Comparison of ENCODE assay signal across 7 mouse cellular contexts in genomic region chr10:78575690-78576089, GRCm38 (mm10). TPM values are rescaled to one million over a fixed set of nuclear protein-coding genes. Genes with fewer than 3 reads are reported as not detected.
DNase-seq lines count a peak whose midpoint lies in the region; ATAC-seq and TF ChIP-seq lines count a peak whose summit lies in the region.

No protein-coding gene starts in this region.

- H3K4me1 ChIP-seq in E14TG2a.4 (replicated peaks; ENCODE audit: low read depth, low read length): peaks cover 19% of the 10 kb centered on the region
- H3K4me1 ChIP-seq in embryonic facial prominence, embryonic 12.5 days: peaks cover 7% of the 10 kb centered on the region; the same call in 1 of the 2 replicates
- H3K4me1 ChIP-seq in hindbrain, embryonic 16.5 days (ENCODE audit: control insufficient read depth, insufficient read depth, low read depth, low read length): peaks cover 10% of the 10 kb centered on the region
- H3K4me1 ChIP-seq in midbrain, embryonic 12.5 days: peaks cover 7% of the 10 kb centered on the region; the same call in 1 of the 2 replicates

- H3K9me3 ChIP-seq in E14TG2a.4 (ENCODE audit: low read length): no peaks in the 10 kb centered on the region
- no peaks in the 10 kb centered on the region for H3K9me3 ChIP-seq in embryonic facial prominence, embryonic 12.5 days
- H3K9me3 ChIP-seq in hindbrain, embryonic 16.5 days (ENCODE audit: control insufficient read depth, low read length): no peaks in the 10 kb centered on the region
- no peaks in the 10 kb centered on the region for H3K9me3 ChIP-seq in midbrain, embryonic 12.5 days

- peak; percentile 62 for DNase-seq in Muller cell, postnatal 12 days (ENCODE audit: inconsistent ontology term)
- peak; percentile 24 to 42 for DNase-seq in layer of hippocampus, postnatal 14 days (ENCODE audit: low spot score in 2 of 2)

- no peak overlapping the region for H3K27ac ChIP-seq in embryonic facial prominence, embryonic 12.5 days
- H3K27ac ChIP-seq in hindbrain, embryonic 16.5 days (ENCODE audit: low read depth, low read length): peak overlapping the region; percentile 89; the same call in 1 of the 2 replicates
- no peak overlapping the region for H3K27ac ChIP-seq in midbrain, embryonic 12.5 days (replicated peaks)

- no peak for TF ChIP-seq CTCF in E14TG2a.4 (conservative IDR thresholded peaks at IDR 0.05; ENCODE audit: low read length)

- no peak overlapping the region for H3K9ac ChIP-seq in embryonic facial prominence, embryonic 12.5 days
- H3K9ac ChIP-seq in hindbrain, embryonic 16.5 days (ENCODE audit: low read depth, low read length): no peak overlapping the region
- H3K9ac ChIP-seq in midbrain, embryonic 12.5 days (replicated peaks): no peak overlapping the region

- peak overlapping the region; percentile 86; the same call in 1 of the 2 replicates for H3K4me3 ChIP-seq in E14TG2a.4 (replicated peaks; ENCODE audit: low read length)
- H3K4me3 ChIP-seq in embryonic facial prominence, embryonic 12.5 days: no peak overlapping the region
- no peak overlapping the region; the same call in 1 of the 2 replicates for H3K4me3 ChIP-seq in hindbrain, embryonic 16.5 days (ENCODE audit: low read length)
- peak overlapping the region; percentile 64; the same call in 1 of the 2 replicates for H3K4me3 ChIP-seq in midbrain, embryonic 12.5 days

- WGBS in embryonic facial prominence, embryonic 12.5 days: 88% methylated on average over 2 of the region's 2 CpGs
- WGBS in hindbrain, embryonic 16.5 days: 47% methylated on average over 2 of the region's 2 CpGs
- 93% methylated on average over 2 of the region's 2 CpGs for WGBS in midbrain, embryonic 12.5 days

- peaks cover 42% of the 10 kb centered on the region for H3K36me3 ChIP-seq in E14TG2a.4 (ENCODE audit: insufficient read depth, low read length)
- H3K36me3 ChIP-seq in embryonic facial prominence, embryonic 12.5 days: peaks cover 37% of the 10 kb centered on the region
- H3K36me3 ChIP-seq in hindbrain, embryonic 16.5 days (ENCODE audit: control insufficient read depth, insufficient read depth, low read length): peaks cover 18% of the 10 kb centered on the region
- peaks cover 30% of the 10 kb centered on the region; the same call in 1 of the 2 replicates for H3K36me3 ChIP-seq in midbrain, embryonic 12.5 days

- H3K27me3 ChIP-seq in E14TG2a.4 (ENCODE audit: insufficient read depth, low read length): no peaks in the 10 kb centered on the region
- H3K27me3 ChIP-seq in embryonic facial prominence, embryonic 12.5 days: no peaks in the 10 kb centered on the region
- no peaks in the 10 kb centered on the region for H3K27me3 ChIP-seq in hindbrain, embryonic 16.5 days (replicated peaks; ENCODE audit: control insufficient read depth, insufficient read depth, low read length)
- H3K27me3 ChIP-seq in midbrain, embryonic 12.5 days: no peaks in the 10 kb centered on the region

- peak overlapping the region; percentile 73 for H3K4me2 ChIP-seq in embryonic facial prominence, embryonic 12.5 days (replicated peaks)
- H3K4me2 ChIP-seq in hindbrain, embryonic 16.5 days (ENCODE audit: low read length): peak overlapping the region; percentile 88
- peak overlapping the region; percentile 73 for H3K4me2 ChIP-seq in midbrain, embryonic 12.5 days (replicated peaks)

- no peak for ATAC-seq in embryonic facial prominence, embryonic 12.5 days (ENCODE audit: insufficient number of reproducible peaks, insufficient read depth, low FRiP score, low TSS enrichment)
- ATAC-seq in hindbrain, embryonic 16.5 days: peak; percentile 12; the same call in 1 of the 2 replicates
- ATAC-seq in midbrain, embryonic 12.5 days (ENCODE audit: low FRiP score, low read depth): no peak
- no peak for ATAC-seq in activated CD4-positive, CD25-positive, alpha-beta regulatory T cell, adult 4 months

RNA-seq across cellular contexts. Expression of gene Ilvbl, which starts 1.5 kb away (rescaled TPM):
- polyA plus RNA-seq in embryonic facial prominence, embryonic 12.5 days (2016; fragmentation: Nextera tagmentation; extraction: Ambion mirVana): 52.7 and 54.2 TPM in 2 replicates
- polyA plus RNA-seq in hindbrain, embryonic 16.5 days (2015; fragmentation: Nextera tagmentation; extraction: Ambion mirVana): 76.5 and 79.8 TPM in 2 replicates
- 10 to 100 TPM; 17.7 to 25.1 TPM for total RNA-seq in layer of hippocampus, postnatal 14 days (2021)
- polyA plus RNA-seq in midbrain, embryonic 12.5 days (2016; fragmentation: Nextera tagmentation; extraction: Ambion mirVana): 37.5 and 43.6 TPM in 2 replicates
- polyA plus RNA-seq in activated CD4-positive, CD25-positive, alpha-beta regulatory T cell, adult 4 months (2017; shearing (Covaris generic)): 10 to 100 TPM; 62.9 to 71.6 TPM

RNA-seq across cellular contexts. Expression of gene Syde1, which starts 16.1 kb away (rescaled TPM):
- 17.7 and 19.2 TPM in 2 replicates for polyA plus RNA-seq in embryonic facial prominence, embryonic 12.5 days (2016; fragmentation: Nextera tagmentation; extraction: Ambion mirVana)
- 3.4 and 4.2 TPM in 2 replicates for polyA plus RNA-seq in hindbrain, embryonic 16.5 days (2015; fragmentation: Nextera tagmentation; extraction: Ambion mirVana)
- 1 to 10 TPM; 5.0 to 5.1 TPM for total RNA-seq in layer of hippocampus, postnatal 14 days (2021)
- 7.4 and 8.8 TPM in 2 replicates for polyA plus RNA-seq in midbrain, embryonic 12.5 days (2016; fragmentation: Nextera tagmentation; extraction: Ambion mirVana)
- 1 to 10 TPM in 1 of 2 experiments, under 1 TPM in 1; 0.46 to 1.1 TPM for polyA plus RNA-seq in activated CD4-positive, CD25-positive, alpha-beta regulatory T cell, adult 4 months (2017; shearing (Covaris generic))

RNA-seq across cellular contexts. Expression of gene Olfr1357, which starts 42.2 kb away (rescaled TPM):
- not detected in 2 replicates for polyA plus RNA-seq in embryonic facial prominence, embryonic 12.5 days (2016; fragmentation: Nextera tagmentation; extraction: Ambion mirVana)
- polyA plus RNA-seq in hindbrain, embryonic 16.5 days (2015; fragmentation: Nextera tagmentation; extraction: Ambion mirVana): not detected in 2 replicates
- not detected for total RNA-seq in layer of hippocampus, postnatal 14 days (2021)
- not detected in 2 replicates for polyA plus RNA-seq in midbrain, embryonic 12.5 days (2016; fragmentation: Nextera tagmentation; extraction: Ambion mirVana)
- not detected for polyA plus RNA-seq in activated CD4-positive, CD25-positive, alpha-beta regulatory T cell, adult 4 months (2017; shearing (Covaris generic))

RNA-seq across cellular contexts. Expression of gene Olfr1358, which starts 58.5 kb away (rescaled TPM):
- not detected in 2 replicates for polyA plus RNA-seq in embryonic facial prominence, embryonic 12.5 days (2016; fragmentation: Nextera tagmentation; extraction: Ambion mirVana)
- polyA plus RNA-seq in hindbrain, embryonic 16.5 days (2015; fragmentation: Nextera tagmentation; extraction: Ambion mirVana): not detected in 2 replicates
- not detected for total RNA-seq in layer of hippocampus, postnatal 14 days (2021)
- polyA plus RNA-seq in midbrain, embryonic 12.5 days (2016; fragmentation: Nextera tagmentation; extraction: Ambion mirVana): not detected in 2 replicates
- polyA plus RNA-seq in activated CD4-positive, CD25-positive, alpha-beta regulatory T cell, adult 4 months (2017; shearing (Covaris generic)): not detected

Comparison
In these comparisons a context has a peak if more than half of its experiments do, and no peak if none do; other contexts are left out.
1. H3K4me3 ChIP-seq: peak in E14TG2a.4 (single experiment) and midbrain, embryonic 12.5 days (single experiment); none in embryonic facial prominence, embryonic 12.5 days (single experiment) and hindbrain, embryonic 16.5 days (single experiment).
2. Peak in every context shown above with its lines, with median percentiles within 50 percentile points of each other: H3K4me2 ChIP-seq.